Mouse (Mus musculus) neural tube, embryonic 14.5 days (tissue): ENCODE results near the gene Zfand3. TPM values are rescaled to one million over a fixed set of nuclear protein-coding genes. Genes with fewer than 3 reads are reported as not detected.

ENCODE experiments used
- ATAC-seq: fragments of 200-750 bp; cut with Nextera tagmentation; 2 replicates; pipeline ENCODE4 v1.8.0; 2017; ENCODE audit warnings: low read depth, mild to moderate bottlenecking, moderate TSS enrichment, moderate library complexity
- H3K27ac ChIP-seq: fragments of 300-500 bp; sonication (generic); 2 replicates; pipeline ENCODE4 v1.5.1; 2014; ENCODE audit warnings: low read depth, mild to moderate bottlenecking, control low read depth, low read length, moderate library complexity, mixed read lengths
- H3K27me3 ChIP-seq: fragments of 300-500 bp; sonication (generic); 2 replicates; pipeline ENCODE4 v1.6.1; 2014; ENCODE audit warnings: low read length; ENCODE audit not compliant: control insufficient read depth, insufficient read depth
- H3K36me3 ChIP-seq: fragments of 300-500 bp; sonication (generic); 2 replicates; pipeline ENCODE4 v1.6.1; 2014; ENCODE audit warnings: low read length, mixed read lengths; ENCODE audit not compliant: control insufficient read depth, insufficient read depth
- H3K4me1 ChIP-seq: fragments of 300-500 bp; sonication (generic); 2 replicates; pipeline ENCODE4 v1.6.1; 2014; ENCODE audit warnings: low read length; ENCODE audit not compliant: control insufficient read depth, insufficient read depth
- H3K4me2 ChIP-seq: fragments of 300-500 bp; sonication (generic); 2 replicates; pipeline ENCODE4 v1.6.1; 2014; ENCODE audit warnings: mild to moderate bottlenecking, low read depth, low read length, control low read depth
- H3K4me3 ChIP-seq: fragments of 300-500 bp; sonication (generic); 2 replicates; pipeline ENCODE4 v1.5.1; 2014; ENCODE audit warnings: low read depth, low read length, control low read depth, mixed read lengths
- H3K9ac ChIP-seq: fragments of 300-500 bp; sonication (generic); replicated peaks from 2 replicates; pipeline ENCODE4 v1.6.1; 2014; ENCODE audit warnings: low read depth, mild to moderate bottlenecking, control low read depth, low read length, mixed read lengths
- H3K9me3 ChIP-seq: fragments of 300-500 bp; sonication (generic); 2 replicates; pipeline ENCODE4 v1.6.1; 2016; ENCODE audit warnings: low read length; ENCODE audit not compliant: control insufficient read depth
- WGBS: fragments of 180-500 bp; shearing (Covaris S2); extraction: QIAGEN DNeasy Blood & Tissue Kit; methylation state at CpG from one replicate; pipeline ENCODE4 v1.1.7; 2014; 5-methylcytosine and 5-hydroxymethylcytosine counted together
- polyA plus RNA-seq: library from polyadenylated mRNA; unstranded; fragments of >200 nt; fragmentation: Nextera tagmentation; extraction: Ambion mirVana; gene quantifications from 2 replicates; pipeline ENCODE4 v1.2.1, GENCODE M21; 2014

Zfand3 gene
- polyA plus RNA-seq, 1 experiment from 2014 or later, result 37.5 TPM

DNA sequence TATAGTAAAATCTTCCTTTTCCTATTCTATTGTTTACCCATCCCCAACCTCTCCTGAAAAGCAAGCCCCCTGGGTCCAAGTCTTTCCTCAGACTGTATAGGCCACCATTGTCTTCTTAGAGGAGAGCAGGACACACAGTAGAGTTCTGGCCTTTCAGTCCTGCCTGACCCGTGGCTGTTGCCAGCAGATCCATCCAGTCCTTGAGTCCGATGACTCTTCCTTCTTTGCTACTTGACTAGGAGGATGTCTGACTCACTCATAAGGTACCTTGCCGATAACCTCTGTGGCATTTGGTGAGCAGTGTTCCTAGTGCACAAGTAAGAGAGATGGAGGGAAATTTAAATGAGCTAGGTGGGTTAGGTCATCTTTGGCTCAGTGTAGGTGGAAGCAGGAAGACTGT, 68.1 kb downstream of the Zfand3 start:
- H3K9me3 ChIP-seq, result no peaks in the 10 kb centered on the region
- H3K4me3 ChIP-seq, result no peak overlapping the region
- H3K4me1 ChIP-seq, result peaks cover 4% of the 10 kb centered on the region; the same call in 1 of the 2 replicates
- H3K27ac ChIP-seq, result no peak overlapping the region
- no peaks in the 10 kb centered on the region for H3K36me3 ChIP-seq
- WGBS, result 92% methylated on average over 3 of the region's 3 CpGs
- H3K9ac ChIP-seq, result no peak overlapping the region
- H3K4me2 ChIP-seq, result no peak overlapping the region
- no peaks in the 10 kb centered on the region for H3K27me3 ChIP-seq
- ATAC-seq, result no peak

DNA sequence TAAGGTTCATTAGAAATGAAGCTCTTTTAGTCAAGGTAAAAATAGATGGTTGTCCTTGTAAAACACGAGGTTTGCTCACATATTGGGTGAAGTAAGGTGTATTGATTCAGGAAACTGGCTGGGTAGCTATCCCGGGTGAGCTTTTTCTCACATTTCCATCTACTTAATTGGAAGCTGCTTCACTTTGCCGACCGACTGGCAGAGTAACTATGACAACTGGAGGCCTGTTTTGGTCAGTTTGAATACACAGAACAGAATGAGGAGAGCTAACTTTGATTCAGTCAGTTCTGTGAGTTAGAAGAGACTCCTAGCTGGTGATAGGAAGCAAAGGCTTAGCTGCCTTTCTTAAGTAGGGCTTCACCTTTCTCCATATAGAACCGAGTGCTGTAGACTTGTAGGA, 71.4 kb downstream of the Zfand3 start:
- Histone ChIP-seq H3K9me3 (no peaks in the 10 kb centered on the region), H3K4me1 (peaks cover 8% of the 10 kb centered on the region; the same call in 1 of the 2 replicates), H3K36me3 (no peaks in the 10 kb centered on the region), H3K9ac (no peak overlapping the region), H3K27ac (no peak overlapping the region), H3K4me2 (no peak overlapping the region), H3K27me3 (no peaks in the 10 kb centered on the region), H3K4me3 (no peak overlapping the region)
- 56% methylated on average over 5 of the region's 5 CpGs for WGBS
- no peak for ATAC-seq

DNA sequence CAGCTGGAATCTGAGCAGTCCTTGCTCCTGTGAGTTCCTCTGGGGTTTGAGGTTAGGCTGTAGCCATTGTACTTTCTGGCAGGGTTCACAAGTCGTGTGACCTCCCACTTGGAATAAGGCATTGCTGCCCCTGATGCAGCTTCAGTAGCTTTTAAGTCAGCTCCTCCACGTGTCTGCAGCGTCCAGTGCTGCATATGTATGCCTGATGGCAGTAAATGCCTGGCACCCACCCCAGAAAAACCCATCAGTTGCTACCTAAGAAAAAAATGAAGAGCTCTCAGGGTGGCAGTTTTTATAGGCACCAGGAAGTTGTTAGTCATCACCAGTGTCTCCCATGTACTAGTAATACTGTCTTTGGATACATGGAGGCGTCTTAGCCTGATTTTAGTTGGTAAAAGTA, 79.5 kb downstream of the Zfand3 start:
- Histone ChIP-seq H3K4me1 (peaks cover 9% of the 10 kb centered on the region; the same call in 1 of the 2 replicates), H3K36me3 (no peaks in the 10 kb centered on the region), H3K9me3 (no peaks in the 10 kb centered on the region), H3K27me3 (no peaks in the 10 kb centered on the region), H3K27ac (no peak overlapping the region), H3K4me3 (no peak overlapping the region), H3K9ac (no peak overlapping the region), H3K4me2 (no peak overlapping the region)
- 57% methylated on average over 4 of the region's 4 CpGs for WGBS
- no peak for ATAC-seq

DNA sequence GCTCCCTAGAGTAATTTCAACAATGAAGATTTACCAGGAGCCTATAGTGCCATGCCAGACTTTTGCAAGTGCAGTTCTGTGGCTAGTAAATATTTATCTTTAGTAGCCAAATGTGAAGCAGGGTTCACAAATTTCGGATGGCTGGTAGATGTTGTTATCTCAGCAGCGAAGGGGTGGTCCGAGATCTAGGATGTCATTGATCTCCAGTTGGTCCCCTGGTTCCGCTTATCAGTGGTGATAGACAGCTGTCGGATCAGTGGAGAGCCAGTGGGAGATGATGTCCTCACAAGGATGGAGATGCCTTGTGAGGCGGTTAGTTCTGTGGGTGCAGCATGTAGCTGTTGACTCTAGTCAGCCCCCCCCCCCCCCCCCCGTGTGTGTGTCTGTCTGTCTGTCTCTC, 82.2 kb downstream of the Zfand3 start:
- no peak overlapping the region for H3K9ac ChIP-seq
- peaks cover 6% of the 10 kb centered on the region; the same call in 1 of the 2 replicates for H3K4me1 ChIP-seq
- 91% methylated on average over 7 of the region's 7 CpGs for whole genome bisulfite sequencing
- H3K9me3 ChIP-seq, result no peaks in the 10 kb centered on the region
- ATAC-seq, result no peak
- no peaks in the 10 kb centered on the region for H3K36me3 ChIP-seq
- H3K27ac ChIP-seq, result no peak overlapping the region
- no peak overlapping the region for H3K4me3 ChIP-seq
- H3K27me3 ChIP-seq, result no peaks in the 10 kb centered on the region
- H3K4me2 ChIP-seq, result no peak overlapping the region

DNA sequence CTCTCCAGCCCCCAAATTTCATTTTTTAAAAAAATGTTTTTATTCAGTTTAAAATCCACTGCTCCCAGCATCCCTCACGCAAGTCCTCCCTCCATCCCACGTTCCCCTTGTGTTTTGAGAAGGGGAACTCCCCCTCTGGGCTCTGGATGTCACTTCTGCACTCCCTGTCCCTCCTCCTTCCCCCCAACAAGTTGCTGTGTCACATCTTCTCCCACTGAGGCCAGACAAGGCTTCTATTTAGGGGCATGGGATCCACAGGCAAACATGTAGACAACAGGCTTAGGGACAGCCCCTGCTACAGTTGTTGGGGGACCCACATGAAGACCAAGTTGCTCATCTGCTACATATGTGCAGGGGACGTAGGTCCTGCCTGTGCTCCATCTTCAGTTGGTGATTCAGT, 83.9 kb downstream of the Zfand3 start:
- H3K4me2 ChIP-seq, result no peak overlapping the region
- H3K9me3 ChIP-seq, result no peaks in the 10 kb centered on the region
- 91% methylated on average over 3 of the region's 3 CpGs for WGBS
- H3K27ac ChIP-seq, result no peak overlapping the region
- no peak overlapping the region for H3K9ac ChIP-seq
- no peaks in the 10 kb centered on the region for H3K36me3 ChIP-seq
- H3K27me3 ChIP-seq, result no peaks in the 10 kb centered on the region
- no peak for ATAC-seq
- H3K4me3 ChIP-seq, result no peak overlapping the region
- peaks cover 6% of the 10 kb centered on the region; the same call in 1 of the 2 replicates for H3K4me1 ChIP-seq

DNA sequence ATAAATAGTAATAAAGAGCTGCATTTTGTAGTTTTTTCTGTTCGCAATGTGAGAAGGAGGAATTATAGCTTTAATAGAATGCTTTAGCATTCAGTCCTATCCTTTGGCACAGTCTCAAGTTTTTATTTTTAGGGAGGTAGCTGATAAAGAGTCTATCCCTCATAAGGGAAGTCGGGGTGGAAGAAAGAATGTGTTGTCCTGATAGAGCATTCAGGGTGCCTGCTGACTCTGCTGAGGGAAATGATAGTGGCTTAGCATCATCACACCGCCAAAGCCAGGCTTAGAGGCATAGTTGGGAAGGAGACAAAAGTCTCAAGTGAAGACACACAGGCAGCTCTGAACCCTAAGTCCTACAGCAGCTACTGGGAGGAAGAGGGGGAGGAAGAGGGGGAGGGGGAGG, 85.9 kb downstream of the Zfand3 start:
- H3K4me1 ChIP-seq, result no peaks in the 10 kb centered on the region; the same call in 1 of the 2 replicates
- no peak for ATAC-seq
- no peak overlapping the region for H3K4me3 ChIP-seq
- WGBS, result 83% methylated on average over 3 of the region's 3 CpGs
- no peaks in the 10 kb centered on the region for H3K9me3 ChIP-seq
- no peak overlapping the region for H3K27ac ChIP-seq
- H3K4me2 ChIP-seq, result no peak overlapping the region
- no peaks in the 10 kb centered on the region for H3K27me3 ChIP-seq
- no peak overlapping the region for H3K9ac ChIP-seq
- H3K36me3 ChIP-seq, result no peaks in the 10 kb centered on the region

DNA sequence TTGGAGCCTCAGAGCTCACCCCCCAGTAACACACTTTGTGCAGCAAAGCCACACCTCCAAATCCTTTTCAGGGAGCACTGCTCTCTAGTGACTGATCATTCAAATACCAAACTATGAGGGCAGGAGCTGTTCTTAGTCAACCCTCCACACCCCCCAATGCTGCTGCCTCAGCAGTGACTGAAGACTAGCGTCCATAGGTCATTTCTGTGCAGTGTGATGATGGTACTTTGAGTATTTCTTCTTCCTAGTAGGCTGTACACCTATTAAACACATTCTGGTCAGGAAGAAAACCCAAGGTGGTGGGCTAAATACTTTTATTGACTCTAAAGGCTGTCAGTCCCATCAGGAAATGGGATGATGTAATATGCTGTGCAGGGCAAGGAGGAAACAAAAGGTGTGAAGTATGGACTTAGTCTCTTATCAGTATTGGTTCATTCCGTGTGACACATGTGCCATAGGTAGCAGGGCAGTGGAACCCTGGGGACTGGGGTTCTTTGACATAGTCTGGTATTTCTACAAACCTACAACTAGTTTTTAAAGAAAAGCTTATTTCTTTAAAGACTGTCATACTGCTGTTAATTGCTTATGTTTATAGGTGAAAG, 88.7 kb downstream of the Zfand3 start:
- ATAC-seq, result no peak
- Histone ChIP-seq H3K4me2 (no peak overlapping the region), H3K27me3 (no peaks in the 10 kb centered on the region), H3K9me3 (no peaks in the 10 kb centered on the region), H3K36me3 (no peaks in the 10 kb centered on the region), H3K4me3 (no peak overlapping the region), H3K27ac (no peak overlapping the region), H3K9ac (no peak overlapping the region), H3K4me1 (no peaks in the 10 kb centered on the region)
- 99% methylated on average over 2 of the region's 2 CpGs for WGBS

DNA sequence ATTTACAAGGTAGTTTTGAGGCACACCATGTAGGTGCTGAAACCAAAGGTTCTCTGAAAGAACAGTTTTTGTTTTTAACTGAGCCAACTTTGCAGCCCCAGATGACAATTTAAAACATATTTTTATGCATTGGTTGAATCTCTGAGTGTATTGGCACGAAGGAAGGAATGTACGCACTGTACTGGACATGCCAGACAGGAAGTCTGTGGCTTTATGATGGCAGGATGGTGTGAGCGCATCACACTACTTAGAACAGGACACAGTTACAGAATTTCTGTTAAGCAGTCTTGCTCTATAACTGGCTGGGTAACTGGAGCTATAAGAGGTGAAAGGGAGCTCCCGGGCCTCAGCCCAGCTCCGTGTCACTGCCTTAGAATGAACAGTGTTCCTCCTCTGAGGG, 92.6 kb downstream of the Zfand3 start:
- no peak overlapping the region for H3K4me3 ChIP-seq
- peaks cover 5% of the 10 kb centered on the region; the same call in 1 of the 2 replicates for H3K4me1 ChIP-seq
- H3K9ac ChIP-seq, result no peak overlapping the region
- WGBS, result 92% methylated on average over 5 of the region's 5 CpGs
- H3K27me3 ChIP-seq, result no peaks in the 10 kb centered on the region
- H3K36me3 ChIP-seq, result no peaks in the 10 kb centered on the region
- H3K9me3 ChIP-seq, result no peaks in the 10 kb centered on the region
- no peak for ATAC-seq
- H3K4me2 ChIP-seq, result no peak overlapping the region
- H3K27ac ChIP-seq, result no peak overlapping the region

DNA sequence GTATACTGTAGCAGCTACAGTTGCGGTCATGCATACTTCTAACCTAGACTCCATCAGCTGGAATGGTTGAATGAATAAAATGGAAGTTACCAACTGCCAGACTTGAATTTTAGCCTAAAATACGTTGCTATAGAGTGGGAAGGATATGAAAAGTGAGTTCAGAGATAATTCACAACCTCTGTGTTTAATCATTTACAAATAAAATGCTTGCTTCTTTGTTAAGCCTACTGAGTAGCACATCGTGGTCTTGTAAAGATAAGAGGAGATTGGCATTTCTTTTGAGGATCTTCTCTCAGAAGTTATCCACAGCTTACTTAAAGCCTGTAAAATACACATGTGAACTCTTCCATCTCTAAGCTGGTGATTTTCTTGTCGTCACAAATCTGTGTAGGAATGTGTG, 93.1 kb downstream of the Zfand3 start:
- H3K9me3 ChIP-seq, result no peaks in the 10 kb centered on the region
- H3K4me3 ChIP-seq, result no peak overlapping the region
- H3K27ac ChIP-seq, result no peak overlapping the region
- H3K4me1 ChIP-seq, result peaks cover 5% of the 10 kb centered on the region; the same call in 1 of the 2 replicates
- 82% methylated on average over 4 of the region's 4 CpGs for WGBS
- no peaks in the 10 kb centered on the region for H3K27me3 ChIP-seq
- ATAC-seq, result no peak
- no peak overlapping the region for H3K9ac ChIP-seq
- no peaks in the 10 kb centered on the region for H3K36me3 ChIP-seq
- H3K4me2 ChIP-seq, result no peak overlapping the region
